Mouse (Mus musculus): ENCODE measurements around the gene Ensa.

- TF ChIP-seq CTCF (IDR thresholded peaks at IDR 0.05; ENCODE audit: low read depth) (no peak), EP300 (IDR thresholded peaks at IDR 0.05; ENCODE audit: low read depth) (no peak)
These were observed 15.6 kb upstream of the Ensa start for GRCm38 (mm10) chr3:95609195-95609594.

Data from heart, postnatal 0 days (tissue).